Mouse (Mus musculus) kidney, adult 2 months (tissue): ENCODE measurements at regions not wholly inside any gene's neighbourhood (a gene's known extent, or its start where the extent isn't known, plus 50 kb on each side); places are given as distances from the start of the nearest gene placed in this dataset.

ENCODE experiments used
- CTCF ChIP-seq: fragments of 200-500 bp; conservative IDR thresholded peaks from 2 replicates; pipeline ENCODE4 v1.5.1; 2011; ENCODE audit warnings: low read depth, mild to moderate bottlenecking, control low read depth, low read length, moderate library complexity, mixed read lengths; ENCODE audit not compliant: insufficient read depth, insufficient read length
- POLR2A ChIP-seq: fragments of 200-500 bp; IDR thresholded peaks from one replicate; pipeline ENCODE4 v1.6.1; 2011; ENCODE audit warnings: low read depth, low read length, control low read depth

GRCm38 (mm10) chr3:120335843-120336585 lies 551.7 kb upstream of the Ptbp2 start:
- TF ChIP-seq CTCF = no peak
- TF ChIP-seq POLR2A = no peak
